Mouse (Mus musculus) midbrain, postnatal 0 days (tissue): Measurements from ENCODE around the gene Emc1. TPM values are rescaled to one million over a fixed set of nuclear protein-coding genes. Genes with fewer than 3 reads are reported as not detected.

Experiments
- ATAC-seq: fragments of 200-750 bp; cut with Nextera tagmentation; 2 replicates; pipeline ENCODE4 v1.8.0; 2017; ENCODE audit warnings: moderate number of reproducible peaks, mild to moderate bottlenecking, moderate TSS enrichment, moderate library complexity; ENCODE audit not compliant: low FRiP score
- DNase-seq: peaks from one replicate; pipeline ENCODE4 v3.0.0-alpha.2; 2015; ENCODE audit warnings: low spot score
- H3K27ac ChIP-seq: fragments of 300-500 bp; sonication (generic); 2 replicates; pipeline ENCODE4 v1.5.1; 2014; ENCODE audit warnings: low read depth, mild to moderate bottlenecking, low read length, mixed read lengths
- H3K27me3 ChIP-seq: fragments of 300-500 bp; sonication (generic); 2 replicates; pipeline ENCODE4 v1.6.1; 2014; ENCODE audit warnings: low read length, control low read depth, mixed read lengths; ENCODE audit not compliant: insufficient read depth
- H3K36me3 ChIP-seq: fragments of 300-500 bp; sonication (generic); 2 replicates; pipeline ENCODE4 v1.6.1; 2014; ENCODE audit warnings: low read length, control low read depth, mixed read lengths; ENCODE audit not compliant: insufficient read depth
- H3K4me1 ChIP-seq: fragments of 300-500 bp; sonication (generic); 2 replicates; pipeline ENCODE4 v1.6.1; 2014; ENCODE audit warnings: mild to moderate bottlenecking, control low read depth, antibody characterized with exemption, low read length, mixed read lengths; ENCODE audit not compliant: insufficient read depth
- H3K4me2 ChIP-seq: fragments of 300-500 bp; sonication (generic); 2 replicates; pipeline ENCODE4 v1.6.1; 2014; ENCODE audit warnings: low read depth, mild to moderate bottlenecking, low read length, mixed read lengths; ENCODE audit not compliant: poor library complexity, severe bottlenecking
- H3K4me3 ChIP-seq: fragments of 300-500 bp; sonication (generic); 2 replicates; pipeline ENCODE4 v1.5.1; 2014; ENCODE audit warnings: low read depth, mild to moderate bottlenecking, low read length, moderate library complexity
- H3K9ac ChIP-seq: fragments of 300-500 bp; sonication (generic); replicated peaks from 2 replicates; pipeline ENCODE4 v1.6.1; 2014; ENCODE audit warnings: mild to moderate bottlenecking, low read length, moderate library complexity, mixed read lengths; ENCODE audit not compliant: poor library complexity, severe bottlenecking
- H3K9me3 ChIP-seq: fragments of 300-500 bp; sonication (generic); 2 replicates; pipeline ENCODE4 v1.6.1; 2016; ENCODE audit warnings: low read length, control low read depth
- CTCF ChIP-seq: IDR thresholded peaks from 2 replicates; pipeline ENCODE4 v1.5.1; 2016; ENCODE audit warnings: antibody characterized with exemption, mild to moderate bottlenecking
- WGBS: fragments of 180-500 bp; shearing (Covaris S2); extraction: QIAGEN DNeasy Blood & Tissue Kit; methylation state at CpG from one replicate; pipeline ENCODE4 v1.1.7; 2014; 5-methylcytosine and 5-hydroxymethylcytosine counted together
- polyA plus RNA-seq: library from polyadenylated mRNA; unstranded; fragments of >200 nt; fragmentation: Nextera tagmentation; extraction: Ambion mirVana; gene quantifications from 2 replicates; pipeline ENCODE4 v1.2.1, GENCODE M21; 2015
- total RNA-seq: library from RNA; depleted of rRNA; stranded (reverse); fragments of >200 nt; gene quantifications from 2 replicates; pipeline ENCODE4 v1.2.3, GENCODE M21; 2014

Gene Emc1
- total and polyA plus RNA-seq, 2 experiments from 2014 or later = 50.3 to 78.3 TPM

DNA sequence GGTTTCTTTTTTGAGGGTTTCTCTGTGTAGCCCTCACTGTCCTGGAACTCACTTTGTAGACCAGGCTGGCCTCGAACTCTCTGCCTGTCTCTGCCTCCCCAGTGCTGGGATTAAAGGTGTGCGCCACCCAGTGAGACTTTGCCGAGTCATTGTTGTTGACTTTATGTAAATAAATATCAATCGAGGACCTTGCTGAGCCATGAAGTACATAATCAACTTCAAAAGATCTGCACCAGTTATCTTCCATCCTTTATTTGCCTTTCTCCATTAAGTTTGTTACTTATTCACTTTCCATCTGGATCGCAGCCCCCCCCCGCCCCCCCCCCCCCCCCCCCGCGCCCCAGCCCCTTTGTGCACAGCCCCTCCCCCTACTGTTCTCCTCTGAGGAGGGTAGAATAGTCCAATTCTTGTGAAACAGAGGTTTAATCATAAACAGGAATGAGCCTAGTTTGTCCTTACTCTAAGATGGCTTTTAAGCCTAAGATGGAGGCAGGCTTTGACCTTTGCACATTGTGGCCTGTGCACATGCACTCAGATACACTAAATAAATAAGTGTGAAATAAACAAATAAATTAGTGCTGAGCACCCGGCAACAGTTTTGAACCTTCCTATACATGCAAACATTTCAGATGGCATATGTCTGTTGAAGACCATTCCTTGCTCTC lies 17.6 kb upstream of the Emc1 start:
- Histone ChIP-seq H3K27ac (no peak overlapping the region), H3K9ac (no peak overlapping the region), H3K27me3 (peaks cover 5% of the 10 kb centered on the region; the same call in 1 of the 2 replicates), H3K9me3 (no peaks in the 10 kb centered on the region), H3K4me1 (no peaks in the 10 kb centered on the region), H3K4me2 (no peak overlapping the region), H3K4me3 (no peak overlapping the region), H3K36me3 (no peaks in the 10 kb centered on the region)
- 81% methylated on average over 6 of the region's 9 CpGs for WGBS
- ATAC-seq (no peak), DNase-seq (no peak)
- TF ChIP-seq CTCF = no peak

DNA sequence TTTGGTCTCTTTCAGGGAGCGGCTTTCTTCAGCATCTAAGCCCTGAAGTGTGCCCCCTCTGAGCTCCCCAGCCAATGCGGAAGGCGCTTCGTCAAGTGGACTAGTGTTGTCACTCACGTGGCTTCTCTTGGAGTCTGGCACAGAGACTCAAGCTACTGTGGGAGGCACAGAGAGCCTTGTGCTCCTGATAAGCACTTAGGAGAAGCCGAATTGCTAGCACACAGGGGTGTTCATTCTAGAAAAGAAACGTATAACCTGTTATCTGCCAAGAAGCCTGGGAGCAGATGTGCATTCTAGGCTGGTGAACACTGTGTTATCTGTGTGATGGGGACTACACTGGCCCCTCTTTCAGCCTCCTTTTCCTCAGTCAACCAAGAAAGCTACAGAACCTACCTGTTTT lies 16.9 kb upstream of the Emc1 start:
- Histone ChIP-seq H3K27ac (no peak overlapping the region), H3K27me3 (peaks cover 5% of the 10 kb centered on the region; the same call in 1 of the 2 replicates), H3K36me3 (no peaks in the 10 kb centered on the region), H3K4me3 (no peak overlapping the region), H3K9ac (no peak overlapping the region), H3K4me2 (no peak overlapping the region), H3K9me3 (no peaks in the 10 kb centered on the region), H3K4me1 (no peaks in the 10 kb centered on the region)
- TF ChIP-seq CTCF = no peak
- WGBS = 68% methylated on average over 7 of the region's 7 CpGs
- ATAC-seq (no peak), DNase-seq (no peak)

DNA sequence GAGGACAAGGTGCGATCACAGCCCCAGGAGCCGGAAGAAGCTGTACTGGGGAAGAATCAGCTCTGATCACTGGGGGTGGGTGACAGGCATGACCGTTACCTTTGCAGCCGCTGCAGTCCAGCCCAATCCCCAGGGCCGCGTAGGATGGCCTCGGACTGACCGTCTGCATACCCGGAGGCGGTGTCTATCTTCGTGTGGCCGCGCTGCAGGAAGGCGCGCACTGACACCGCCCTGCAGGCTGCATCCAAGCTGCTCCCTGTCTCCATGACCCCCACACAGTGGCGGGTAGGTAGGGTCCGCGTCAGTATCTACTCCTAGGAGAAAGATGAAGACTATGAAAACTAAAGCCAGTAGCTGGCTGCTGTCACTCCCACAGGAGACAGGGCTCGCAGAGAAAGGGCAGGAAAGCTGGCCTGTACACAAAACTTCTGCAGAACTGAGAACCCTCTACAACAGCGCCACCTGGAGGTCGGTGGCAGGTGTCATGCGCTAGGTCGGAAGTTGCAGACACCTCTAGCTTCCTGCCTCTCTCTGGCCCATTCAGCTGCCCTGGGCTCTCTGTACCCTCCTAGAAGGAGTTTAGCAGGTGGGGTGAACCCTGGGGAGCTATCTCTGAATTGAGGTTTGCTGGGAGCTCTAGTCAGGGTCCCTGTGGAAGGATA lies 15.4 kb upstream of the Emc1 start:
- no peak for ATAC-seq
- Histone ChIP-seq H3K27ac (no peak overlapping the region), H3K4me2 (peak overlapping the region; percentile 29; the same call in 1 of the 2 replicates), H3K4me1 (no peaks in the 10 kb centered on the region), H3K27me3 (peaks cover 5% of the 10 kb centered on the region; the same call in 1 of the 2 replicates), H3K9ac (no peak overlapping the region), H3K4me3 (no peak overlapping the region), H3K9me3 (no peaks in the 10 kb centered on the region), H3K36me3 (no peaks in the 10 kb centered on the region)
- TF ChIP-seq CTCF = peak; percentile 82
- 26% methylated on average over 24 of the region's 24 CpGs for WGBS
- DNase-seq = peak; percentile 74

DNA sequence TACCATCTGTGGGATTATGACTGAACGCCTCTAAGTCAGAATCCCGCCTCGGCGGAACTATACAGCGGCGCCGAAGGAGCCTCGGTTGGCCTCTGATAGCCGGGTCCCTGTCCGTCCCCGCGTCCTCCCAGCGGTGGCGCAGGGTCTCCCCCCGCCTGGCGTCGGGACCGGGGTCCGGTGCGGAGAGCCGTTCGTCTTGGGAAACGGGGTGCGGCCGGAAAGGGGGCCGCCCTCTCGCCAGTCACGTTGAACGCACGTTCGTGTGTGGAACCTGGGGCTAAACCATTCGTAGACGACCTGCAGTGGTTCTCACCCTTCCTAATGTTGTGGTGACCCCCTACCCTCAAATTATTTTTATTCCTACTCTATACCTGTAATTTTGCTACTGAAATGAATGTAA lies 14.2 kb upstream of the Emc1 start:
- Histone ChIP-seq H3K4me3 (no peak overlapping the region), H3K9ac (no peak overlapping the region), H3K36me3 (no peaks in the 10 kb centered on the region), H3K27ac (no peak overlapping the region), H3K27me3 (peaks cover 5% of the 10 kb centered on the region; the same call in 1 of the 2 replicates), H3K9me3 (no peaks in the 10 kb centered on the region), H3K4me2 (no peak overlapping the region), H3K4me1 (no peaks in the 10 kb centered on the region)
- WGBS = 59% methylated on average over 33 of the region's 33 CpGs
- ATAC-seq (no peak), DNase-seq (no peak)
- no peak for TF ChIP-seq CTCF

DNA sequence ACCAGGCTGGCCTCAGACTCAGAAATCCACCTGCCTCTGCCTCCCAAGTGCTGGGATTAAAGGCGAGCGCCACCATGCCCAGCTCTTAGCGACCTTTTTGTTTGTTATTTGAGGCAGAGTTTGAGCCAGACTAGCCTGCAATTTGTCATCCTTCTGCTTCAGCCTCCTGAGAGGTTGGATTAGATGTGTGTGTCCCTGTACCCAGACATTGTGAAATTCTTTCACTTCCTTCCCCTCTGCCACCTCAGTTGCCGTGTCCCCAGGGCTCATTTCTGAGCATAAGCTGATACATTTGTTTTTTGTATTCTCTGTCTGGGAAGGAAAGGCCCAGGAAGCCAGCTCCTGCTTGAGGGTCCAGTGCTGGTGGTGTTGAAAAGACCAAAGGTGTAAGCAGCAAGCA lies 11.6 kb upstream of the Emc1 start:
- no peak overlapping the region for H3K4me3 ChIP-seq
- WGBS = 77% methylated on average over 4 of the region's 4 CpGs
- DNase-seq = no peak

DNA sequence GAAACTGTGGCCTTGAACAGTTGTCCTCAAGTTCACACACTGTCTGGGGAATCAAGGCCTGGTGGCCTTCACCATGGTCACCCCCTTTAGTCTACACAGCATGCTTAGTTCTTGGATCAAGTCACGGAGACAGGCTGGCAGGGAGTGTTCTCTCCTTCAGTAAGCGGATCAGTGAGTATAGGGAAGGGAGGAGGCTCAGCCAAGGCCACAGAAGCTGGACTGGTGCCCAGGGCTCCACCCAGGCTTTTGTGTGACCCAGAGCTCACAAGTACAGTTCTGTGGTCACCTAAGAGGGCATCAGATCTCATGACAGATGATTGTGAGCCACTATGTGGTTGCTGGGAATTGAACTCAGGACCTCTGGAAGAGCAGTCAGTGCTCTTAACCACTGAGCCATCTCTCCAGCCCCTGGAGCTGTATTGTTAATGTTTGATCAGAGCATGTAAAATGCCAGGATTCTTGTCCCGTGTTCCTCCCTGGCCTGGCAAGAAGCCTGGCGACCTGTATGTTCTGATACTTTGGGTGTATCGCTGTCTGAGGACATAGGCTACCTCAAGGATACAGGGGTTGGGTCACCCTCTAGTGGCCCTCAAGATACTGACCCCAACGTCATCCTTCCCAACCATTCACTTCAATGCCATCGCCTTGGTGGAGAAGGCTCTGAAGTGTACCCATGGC lies 10.7 kb upstream of the Emc1 start:
- no peak overlapping the region for H3K9ac ChIP-seq
- WGBS = 80% methylated on average over 7 of the region's 7 CpGs
- no peak for TF ChIP-seq CTCF
- H3K4me2 ChIP-seq = no peak overlapping the region
- no peak overlapping the region for H3K27ac ChIP-seq
- H3K9me3 ChIP-seq = no peaks in the 10 kb centered on the region
- peaks cover 5% of the 10 kb centered on the region; the same call in 1 of the 2 replicates for H3K27me3 ChIP-seq
- no peaks in the 10 kb centered on the region for H3K4me1 ChIP-seq
- ATAC-seq (no peak), DNase-seq (no peak)
- H3K4me3 ChIP-seq = no peak overlapping the region
- H3K36me3 ChIP-seq = peaks cover under 1% of the 10 kb centered on the region; the same call in 1 of the 2 replicates

More for the DNA sequence above, 11.6 kb upstream of the Emc1 start:
- Histone ChIP-seq H3K4me2 (no peak overlapping the region), H3K27ac (no peak overlapping the region), H3K36me3 (no peaks in the 10 kb centered on the region), H3K9ac (no peak overlapping the region), H3K4me1 (no peaks in the 10 kb centered on the region), H3K9me3 (no peaks in the 10 kb centered on the region), H3K27me3 (peaks cover 5% of the 10 kb centered on the region; the same call in 1 of the 2 replicates)
- no peak for ATAC-seq
- TF ChIP-seq CTCF = no peak
